Mouse (Mus musculus): ENCODE data around the gene Plek. TPM values are rescaled to one million over a fixed set of nuclear protein-coding genes. Genes with fewer than 3 reads are reported as not detected.

The Plek gene
- total and polyA plus RNA-seq, 3 experiments, result 166 to 354 (median 223) TPM

DNA sequence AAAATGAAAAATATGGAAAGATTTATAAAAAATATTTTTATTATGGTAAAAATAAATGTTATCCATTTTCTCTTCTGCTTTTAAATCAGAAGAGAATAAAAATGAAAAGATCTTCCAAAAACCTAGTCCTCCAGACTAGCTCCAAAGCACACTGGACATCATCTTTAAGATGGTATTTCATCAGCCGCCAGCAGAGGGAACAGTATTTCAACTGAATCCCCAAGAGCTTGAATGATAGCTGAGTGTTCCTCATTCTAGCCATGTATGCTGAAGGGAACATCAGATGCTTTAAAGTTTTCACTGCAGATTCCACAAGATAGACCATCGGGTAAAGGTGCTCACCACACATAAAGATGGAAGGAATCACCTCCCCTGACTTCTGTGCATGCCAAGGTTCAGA is 84.4 kb downstream of the Plek start:
- Histone ChIP-seq H3K4me1 (ENCODE audit: control insufficient read depth in 1 of 2, insufficient read depth in 2 of 2) (peaks cover 2 to 26% of the 10 kb centered on the region in 2 experiments; a peak in 2 of 4 replicates), H3K79me2 (replicated peaks; ENCODE audit: control insufficient read depth, extremely low read depth, insufficient read depth, poor library complexity, severe bottlenecking) (no peaks in the 10 kb centered on the region), H3K9me3 (replicated peaks; ENCODE audit: low read length) (no peaks in the 10 kb centered on the region), H3K36me3 (replicated peaks in 1 of 2; ENCODE audit: control insufficient read depth in 1 of 2, insufficient read depth in 1 of 2, low read length in 1 of 2) (peaks cover 12 to 28% of the 10 kb centered on the region in 2 experiments), H3K27me3 (replicated peaks) (no peaks in the 10 kb centered on the region), H3K4me2 (ENCODE audit: insufficient read depth, low read depth, poor library complexity, severe bottlenecking) (no peak overlapping the region), H3K9ac (ENCODE audit: insufficient read depth, low read depth) (no peak overlapping the region), H3K4me3 (replicated peaks in 1 of 3; ENCODE audit: low read depth in 2 of 3, low read length in 2 of 3, poor library complexity in 1 of 3) (no peak overlapping the region), H3K27ac (ENCODE audit: insufficient read depth, low read depth) (no peak overlapping the region)
- TF ChIP-seq BHLHE40 (IDR thresholded peaks at IDR 0.05; ENCODE audit: low read depth, low read length) (no peak), ZC3H11A (IDR thresholded peaks at IDR 0.05; ENCODE audit: low read depth, low read length) (peak; percentile 83), CTCF (conservative IDR thresholded peaks at IDR 0.05 in 1 of 2, IDR thresholded peaks at IDR 0.05 in 1 of 2; ENCODE audit: low read depth in 2 of 2, low read length in 2 of 2) (peak; percentile 22 to 92; a peak in 3 of 4 replicates), MXI1 (IDR thresholded peaks at IDR 0.05; ENCODE audit: low read depth, low read length) (no peak), MEF2A (IDR thresholded peaks at IDR 0.05; ENCODE audit: borderline replicate concordance, low read depth, low read length) (0 out of 2 replicates have a peak, but pooled peaks have one; percentile 21), MAX (IDR thresholded peaks at IDR 0.05; ENCODE audit: low read length) (no peak), USF1 (IDR thresholded peaks at IDR 0.05; ENCODE audit: low read depth, low read length) (no peak), USF2 (conservative IDR thresholded peaks at IDR 0.05; ENCODE audit: low read depth, low read length) (no peak), PAX5 (IDR thresholded peaks at IDR 0.05; ENCODE audit: low read length) (no peak), SMC3 (IDR thresholded peaks at IDR 0.05; ENCODE audit: low read depth, low read length) (peak; percentile 98), IRF4 (IDR thresholded peaks at IDR 0.05; ENCODE audit: low read depth, low read length) (peak; percentile 50), RCOR1 (conservative IDR thresholded peaks at IDR 0.05; ENCODE audit: low read depth, low read length) (no peak), JUN (IDR thresholded peaks at IDR 0.05; ENCODE audit: insufficient read depth, low read depth, low read length) (no peak), HCFC1 (IDR thresholded peaks at IDR 0.05; ENCODE audit: low read depth, low read length) (no peak), CHD1 (IDR thresholded peaks at IDR 0.05; ENCODE audit: low read depth, low read length) (no peak), NRF1 (IDR thresholded peaks at IDR 0.05; ENCODE audit: low read depth, low read length) (no peak), ZKSCAN1 (IDR thresholded peaks at IDR 0.05; ENCODE audit: borderline replicate concordance, low read depth, low read length) (no peak), JUND (conservative IDR thresholded peaks at IDR 0.05; ENCODE audit: low read depth, low read length) (peak; percentile 54; the same call in 1 of the 2 replicates), TBP (conservative IDR thresholded peaks at IDR 0.05; ENCODE audit: low read depth, low read length) (no peak), RAD21 (IDR thresholded peaks at IDR 0.05; ENCODE audit: low read depth, low read length) (peak; percentile 91), GABPA (IDR thresholded peaks at IDR 0.05; ENCODE audit: insufficient replicate concordance, low read depth, low read length) (no peak), SIN3A (IDR thresholded peaks at IDR 0.05; ENCODE audit: low read length) (0 out of 2 replicates have a peak, but pooled peaks have one; percentile 8), ZMIZ1 (IDR thresholded peaks at IDR 0.05; ENCODE audit: low read depth, low read length) (no peak), KAT2A (IDR thresholded peaks at IDR 0.05; ENCODE audit: insufficient replicate concordance, low read length) (no peak), MYC (IDR thresholded peaks at IDR 0.05; ENCODE audit: low read depth, low read length) (peak; percentile 51; the same call in 1 of the 2 replicates), ELF1 (IDR thresholded peaks at IDR 0.05; ENCODE audit: low read depth, low read length) (no peak), NELFE (IDR thresholded peaks at IDR 0.05; ENCODE audit: low read depth, low read length) (peak; percentile 23; the same call in 1 of the 2 replicates), MAZ (IDR thresholded peaks at IDR 0.05; ENCODE audit: low read depth, low read length) (no peak)
- DNase-seq (ENCODE audit: extremely low read depth), result peak; percentile 82
- dilution Hi-C loops (cut with MboI; ENCODE audit: extremely low pct_ligation_motif_present, extremely low pct_unique_long_range_greater_than_20kb, low sequenced_read_pairs) (no loop called here), in situ Hi-C loops (cut with MboI; ENCODE audit: low pct_ligation_motif_present, low pct_unique_long_range_greater_than_20kb, low sequenced_read_pairs) (loop anchor here (5.0 kb wide), 1 partner anchor 34 kb away; no protein-coding TSS in a partner anchor)

All from CH12.LX (cell line).